ENCODE assay signal across 10 mouse cellular contexts in genomic region chr1:51265118-51265800, GRCm38 (mm10). TPM values are rescaled to one million over a fixed set of nuclear protein-coding genes. Genes with fewer than 3 reads are reported as not detected.
DNase-seq lines count a peak whose midpoint lies in the region; ATAC-seq and TF ChIP-seq lines count a peak whose summit lies in the region.
"Had no signal": no experiment of that assay in that cellular context is flagged by ENCODE, and none has a peak within 500 bp of the region (broad histone marks: within the 10 kb centered on the region; RNA-seq: fewer than 3 reads in every experiment).

No protein-coding gene starts in this region.

- peak; percentile 62 for ATAC-seq in heart, embryonic 15.5 days (replicated peaks; ENCODE audit: insufficient number of reproducible peaks, insufficient read depth, low FRiP score, low read depth)
- ATAC-seq in limb, embryonic 13.5 days (ENCODE audit: low FRiP score, low read depth), result peak; percentile 41; the same call in 1 of the 2 replicates
- ATAC-seq in monocyte, adult 5-6 weeks (replicated peaks; ENCODE audit: insufficient number of reproducible peaks, low FRiP score, low TSS enrichment, poor library complexity, severe bottlenecking), result no peak

- H3K4me3 ChIP-seq in C2C12 (ENCODE audit: insufficient read depth, poor library complexity, severe bottlenecking), result no peak overlapping the region
- H3K4me3 ChIP-seq in heart, embryonic 15.5 days, result no peak overlapping the region
- H3K4me3 ChIP-seq in limb, embryonic 13.5 days, result no peak overlapping the region

- 25% methylated on average over 5 of the region's 5 CpGs for WGBS in heart, embryonic 15.5 days
- WGBS in limb, embryonic 13.5 days, result 55% methylated on average over 5 of the region's 5 CpGs

- H3K36me3 ChIP-seq in C2C12 (ENCODE audit: control insufficient read depth, insufficient read depth), result no peaks in the 10 kb centered on the region
- H3K36me3 ChIP-seq in heart, embryonic 15.5 days, result no peaks in the 10 kb centered on the region
- no peaks in the 10 kb centered on the region for H3K36me3 ChIP-seq in limb, embryonic 13.5 days

- H3K9ac ChIP-seq in heart, embryonic 15.5 days, result no peak overlapping the region
- no peak overlapping the region for H3K9ac ChIP-seq in limb, embryonic 13.5 days

- DNase-seq in R1 (ENCODE audit: low read depth, low spot score), result peak; percentile 49
- DNase-seq in cerebellum, adult 9-11 months, result no peak
- no peak for DNase-seq in retina, embryonic 14.5 days (ENCODE audit: low spot score)
- no peak for DNase-seq in layer of hippocampus, postnatal 25 days (ENCODE audit: extremely low spot score in 1 of 2, low spot score in 1 of 2)
- DNase-seq: thymus, adult 18-20 months had no signal

- no peaks in the 10 kb centered on the region for H3K79me3 ChIP-seq in C2C12 (ENCODE audit: low read depth)

- H3ac ChIP-seq in C2C12 (ENCODE audit: control insufficient read depth, insufficient read length, low read depth), result no peak overlapping the region

- H3K27ac ChIP-seq in heart, embryonic 15.5 days, result peak overlapping the region; percentile 90
- no peak overlapping the region; the same call in 1 of the 2 replicates for H3K27ac ChIP-seq in limb, embryonic 13.5 days
- H3K27ac ChIP-seq: macrophage had no signal

- H3K79me2 ChIP-seq in C2C12 (ENCODE audit: control insufficient read depth, insufficient read depth), result no peaks in the 10 kb centered on the region

- no peak for TF ChIP-seq CTCF in C2C12 (IDR thresholded peaks at IDR 0.05; ENCODE audit: control insufficient read depth, insufficient read depth, insufficient read length)

- H3K27me3 ChIP-seq in C2C12 (ENCODE audit: control insufficient read depth, insufficient read depth, insufficient read length), result no peaks in the 10 kb centered on the region
- H3K27me3 ChIP-seq in heart, embryonic 15.5 days, result no peaks in the 10 kb centered on the region
- no peaks in the 10 kb centered on the region for H3K27me3 ChIP-seq in limb, embryonic 13.5 days

- no peaks in the 10 kb centered on the region for H3K9me3 ChIP-seq in heart, embryonic 15.5 days (replicated peaks)
- no peaks in the 10 kb centered on the region for H3K9me3 ChIP-seq in limb, embryonic 13.5 days

- H3K4me1 ChIP-seq in heart, embryonic 15.5 days (replicated peaks), result peaks cover 50% of the 10 kb centered on the region
- H3K4me1 ChIP-seq in limb, embryonic 13.5 days, result peaks cover 23% of the 10 kb centered on the region

- H3K4me2 ChIP-seq in heart, embryonic 15.5 days, result peak overlapping the region; percentile 20; the same call in 1 of the 2 replicates
- no peak overlapping the region for H3K4me2 ChIP-seq in limb, embryonic 13.5 days (replicated peaks)

TF ChIP-seq in C2C12, 6 proteins besides CTCF, POLR2A, EP300 and RAD21:
- peak; percentile 4 for TF ChIP-seq CEBPB (IDR thresholded peaks at IDR 0.05; ENCODE audit: low read depth)
- peak; percentile 61 for TF ChIP-seq MAX (IDR thresholded peaks at IDR 0.05)
- no peak for TF ChIP-seq MYOD1 (IDR thresholded peaks at IDR 0.05; ENCODE audit: control insufficient read depth, insufficient read length, low read depth)

RNA-seq across cellular contexts. Expression of gene Cavin2, which starts 23.7 kb away (rescaled TPM):
- polyA plus RNA-seq in C2C12 (2012; fragmentation: generic; extraction: Trizol), result 0.29 TPM
- 182 and 194 TPM in 2 replicates for polyA plus RNA-seq in heart, embryonic 15.5 days (2015; fragmentation: Nextera tagmentation; extraction: Ambion mirVana)
- 26.8 TPM in 2 replicates for polyA plus RNA-seq in limb, embryonic 13.5 days (2015; fragmentation: Nextera tagmentation; extraction: Ambion mirVana)
- 1.8 to 24.1 TPM (median 1.9 TPM) in 3 replicates for total RNA-seq in monocyte, adult 5-6 weeks (2017)
- 1 to 10 TPM; 5.9 to 7.2 TPM for total RNA-seq in layer of hippocampus, postnatal 25 days (2021)

Comparison
In these comparisons a context has a peak if more than half of its experiments do, and no peak if none do; other contexts are left out.
1. RNA of gene Cavin2, which starts 23.7 kb away (polyA plus RNA-seq): 182 to 194 TPM in heart, embryonic 15.5 days and 26.8 TPM in limb, embryonic 13.5 days; 0.29 TPM in C2C12 (single experiment); every median in the first group is over 10 times any median in the second.